In the genomic region with DNA sequence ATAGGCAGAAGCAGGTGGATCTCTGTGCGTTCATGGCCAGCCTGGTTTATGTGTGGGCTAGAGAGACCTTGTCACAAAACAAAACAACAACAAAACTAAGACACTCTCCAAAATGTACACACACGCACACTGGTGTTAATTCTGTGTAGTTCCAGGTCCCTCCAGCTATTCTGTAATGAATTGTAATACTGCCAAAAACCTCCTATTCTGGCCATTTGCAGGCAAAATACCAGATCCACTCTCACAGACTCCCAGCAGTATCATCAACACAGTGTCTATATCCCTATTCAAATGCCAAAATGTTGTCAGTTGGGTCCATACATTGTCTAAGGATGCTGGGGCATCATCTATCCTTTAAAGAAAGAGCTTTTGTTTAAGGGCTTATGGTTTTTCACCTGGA, we compare ENCODE assay signal across 26 mouse cellular contexts.
"Had no signal": no experiment of that assay in that cellular context is flagged by ENCODE, and none has a peak within 500 bp of the region (broad histone marks: within the 10 kb centered on the region; RNA-seq: fewer than 3 reads in every experiment).

No protein-coding gene starts in this region.

- H3K27me3 ChIP-seq: heart, embryonic 12.5 days; hindbrain, embryonic 12.5 days; intestine, embryonic 15.5 days; limb, embryonic 12.5 days; liver, embryonic 13.5 days; liver, embryonic 15.5 days had no signal

- H3K27ac ChIP-seq: heart, embryonic 10.5 days; hindbrain, embryonic 10.5 days; hindbrain, embryonic 12.5 days; hindbrain, embryonic 14.5 days; intestine, embryonic 15.5 days; layer of hippocampus, adult 2 months; left cerebral cortex, adult 2 months; limb, embryonic 10.5 days; limb, embryonic 12.5 days; liver, embryonic 13.5 days; liver, embryonic 15.5 days had no signal

- H3K4me3 ChIP-seq: heart, embryonic 10.5 days; heart, embryonic 12.5 days; hindbrain, embryonic 10.5 days; hindbrain, embryonic 12.5 days; intestine, embryonic 15.5 days; layer of hippocampus, adult 2 months; left cerebral cortex, adult 2 months; limb, embryonic 10.5 days; limb, embryonic 12.5 days; liver, embryonic 13.5 days; liver, embryonic 15.5 days had no signal

- H3K9ac ChIP-seq: heart, embryonic 12.5 days; hindbrain, embryonic 12.5 days; hindbrain, embryonic 14.5 days; intestine, embryonic 15.5 days; limb, embryonic 12.5 days; liver, embryonic 13.5 days; liver, embryonic 15.5 days had no signal

- H3K4me2 ChIP-seq: heart, embryonic 12.5 days; hindbrain, embryonic 12.5 days; hindbrain, embryonic 14.5 days; intestine, embryonic 15.5 days; limb, embryonic 12.5 days; liver, embryonic 11.5 days; liver, embryonic 13.5 days; liver, embryonic 15.5 days had no signal

- H3K4me1 ChIP-seq: heart, embryonic 10.5 days; heart, embryonic 12.5 days; hindbrain, embryonic 10.5 days; hindbrain, embryonic 12.5 days; intestine, embryonic 15.5 days; limb, embryonic 10.5 days; limb, embryonic 12.5 days had no signal

- DNase-seq: gastrocnemius, postnatal 10 days; gastrocnemius, postnatal 25 days; heart, postnatal 10 days; heart, postnatal 4 days; kidney, adult 18-20 months; kidney, adult 8-10 months; kidney, postnatal 10 days; kidney, postnatal 25 days; kidney, postnatal 4 days; liver; liver, embryonic 13.5 days had no signal

- H3K9me3 ChIP-seq: heart, embryonic 10.5 days; heart, embryonic 12.5 days; hindbrain, embryonic 10.5 days; hindbrain, embryonic 12.5 days; intestine, embryonic 15.5 days; limb, embryonic 10.5 days; limb, embryonic 12.5 days; liver, embryonic 13.5 days; liver, embryonic 15.5 days had no signal

- ATAC-seq: hindbrain, embryonic 16.5 days; inflammation-experienced regulatory T-cells, adult 6 months; intestine, embryonic 15.5 days; intestine, postnatal 0 days had no signal
